Mouse (Mus musculus) CH12.LX (cell line): ENCODE results near the gene Herc4. TPM values are rescaled to one million over a fixed set of nuclear protein-coding genes. Genes with fewer than 3 reads are reported as not detected.
A peak's percentile ranks its signal among the peaks of the same experiment; 100 is the strongest.

Experiments used
- DNase-seq: peaks from one replicate; pipeline ENCODE4 v3.0.0-alpha.2; 2013; ENCODE audit errors: extremely low read depth
- H3K27ac ChIP-seq: 2 replicates; pipeline ENCODE4 v1.5.1; 2012; ENCODE audit warnings: low read depth, mild to moderate bottlenecking, control low read depth, moderate library complexity; ENCODE audit not compliant: insufficient read depth
- H3K27me3 ChIP-seq: replicated peaks from 2 replicates; pipeline ENCODE3; 2012; ENCODE audit warnings: inconsistent platforms
- H3K36me3 ChIP-seq, 2 experiments: replicated peaks in 1 of 2; 2 replicates each; pipeline versions ENCODE3 to v1.6.1; 2012; ENCODE audit warnings: inconsistent platforms in 1 of 2, low read length in 1 of 2, mild to moderate bottlenecking in 1 of 2, mixed read lengths in 1 of 2, moderate library complexity in 1 of 2; ENCODE audit not compliant: control insufficient read depth in 1 of 2, insufficient read depth in 1 of 2
- H3K4me1 ChIP-seq, 2 experiments: 2 replicates each; pipeline ENCODE4 v1.6.1; 2012; ENCODE audit warnings: inconsistent platforms in 1 of 2, moderate library complexity in 1 of 2; ENCODE audit not compliant: insufficient read depth in 2 of 2, control insufficient read depth in 1 of 2
- H3K4me2 ChIP-seq: 2 replicates; pipeline ENCODE4 v1.6.1; 2012; ENCODE audit warnings: low read depth, mild to moderate bottlenecking, control low read depth; ENCODE audit not compliant: poor library complexity, insufficient read depth, severe bottlenecking
- H3K4me3 ChIP-seq, 3 experiments: fragments of 150-350 bp in 1 of 3; sonication (generic) in 1 of 3; replicated peaks in 1 of 3; 2 replicates each; pipeline versions ENCODE3 to v1.5.1; 2011 to 2012; ENCODE audit warnings: low read depth in 2 of 3, low read length in 2 of 3, mild to moderate bottlenecking in 2 of 3, moderate library complexity in 2 of 3, control low read depth in 1 of 3, improper control_type of control experiment in 1 of 3, inconsistent platforms in 1 of 3, mixed read lengths in 1 of 3; ENCODE audit not compliant: poor library complexity in 1 of 3
- H3K79me2 ChIP-seq: replicated peaks from 2 replicates; pipeline ENCODE4 v1.6.1; 2012; ENCODE audit warnings: mild to moderate bottlenecking, moderate library complexity; ENCODE audit not compliant: control insufficient read depth, poor library complexity, insufficient read depth, severe bottlenecking; ENCODE audit errors: extremely low read depth
- H3K9ac ChIP-seq: 2 replicates; pipeline ENCODE4 v1.6.1; 2012; ENCODE audit warnings: low read depth, mild to moderate bottlenecking, control low read depth, moderate library complexity; ENCODE audit not compliant: insufficient read depth
- H3K9me3 ChIP-seq: replicated peaks from 2 replicates; pipeline ENCODE3; 2012; ENCODE audit warnings: low read length, inconsistent platforms, mixed read lengths
- BHLHE40 ChIP-seq: IDR thresholded peaks from 2 replicates; pipeline ENCODE4 v1.6.1; 2011; ENCODE audit warnings: mild to moderate bottlenecking, low read depth, low read length, improper control_type of control experiment
- CHD1 ChIP-seq: IDR thresholded peaks from 2 replicates; pipeline ENCODE4 v1.6.1; 2012; ENCODE audit warnings: low read depth, low read length, improper control_type of control experiment, inconsistent platforms
- CHD2 ChIP-seq: IDR thresholded peaks from 2 replicates; pipeline ENCODE4 v1.6.1; 2011; ENCODE audit warnings: low read length, improper control_type of control experiment
- E2F4 ChIP-seq: IDR thresholded peaks from 2 replicates; pipeline ENCODE4 v1.6.1; 2011; ENCODE audit warnings: low read depth, low read length, improper control_type of control experiment; ENCODE audit not compliant: insufficient replicate concordance
- ELF1 ChIP-seq: IDR thresholded peaks from 2 replicates; pipeline ENCODE4 v1.6.1; 2014; ENCODE audit warnings: low read depth, mild to moderate bottlenecking, inconsistent platforms, low read length, improper control_type of control experiment
- GABPA ChIP-seq: IDR thresholded peaks from 2 replicates; pipeline ENCODE4 v1.6.1; 2012; ENCODE audit warnings: low read depth, low read length, improper control_type of control experiment, inconsistent platforms; ENCODE audit not compliant: insufficient replicate concordance
- HCFC1 ChIP-seq: IDR thresholded peaks from 2 replicates; pipeline ENCODE4 v1.6.1; 2012; ENCODE audit warnings: low read depth, mild to moderate bottlenecking, inconsistent platforms, low read length, improper control_type of control experiment
- IRF4 ChIP-seq: IDR thresholded peaks from 2 replicates; pipeline ENCODE4 v1.6.1; 2014; ENCODE audit warnings: low read depth, mild to moderate bottlenecking, inconsistent platforms, low read length, improper control_type of control experiment
- JUND ChIP-seq: conservative IDR thresholded peaks from 2 replicates; pipeline ENCODE4 v1.6.1; 2011; ENCODE audit warnings: low read depth, low read length, improper control_type of control experiment
- KAT2A ChIP-seq: IDR thresholded peaks from 2 replicates; pipeline ENCODE4 v1.6.1; 2012; ENCODE audit warnings: low read length, improper control_type of control experiment, inconsistent platforms; ENCODE audit not compliant: insufficient replicate concordance
- MAFK ChIP-seq: IDR thresholded peaks from 2 replicates; pipeline ENCODE4 v1.6.1; 2011; ENCODE audit warnings: low read length, improper control_type of control experiment; ENCODE audit not compliant: insufficient replicate concordance
- MEF2A ChIP-seq: IDR thresholded peaks from 2 replicates; pipeline ENCODE4 v1.6.1; 2014; ENCODE audit warnings: low read depth, mild to moderate bottlenecking, inconsistent platforms, low read length, improper control_type of control experiment, borderline replicate concordance
- MXI1 ChIP-seq: IDR thresholded peaks from 2 replicates; pipeline ENCODE4 v1.6.1; 2011; ENCODE audit warnings: mild to moderate bottlenecking, low read depth, low read length, improper control_type of control experiment
- NRF1 ChIP-seq: IDR thresholded peaks from 2 replicates; pipeline ENCODE4 v1.6.1; 2014; ENCODE audit warnings: low read depth, mild to moderate bottlenecking, inconsistent platforms, low read length, improper control_type of control experiment, moderate library complexity
- POLR2A ChIP-seq: IDR thresholded peaks from 2 replicates; pipeline ENCODE4 v1.6.1; 2011; ENCODE audit warnings: low read depth, mild to moderate bottlenecking, improper control_type of control experiment, low read length
- POLR2AphosphoS2 ChIP-seq: IDR thresholded peaks from 2 replicates; pipeline ENCODE4 v1.6.1; 2011; ENCODE audit warnings: low read depth, low read length, improper control_type of control experiment
- RCOR1 ChIP-seq: conservative IDR thresholded peaks from 2 replicates; pipeline ENCODE4 v1.6.1; 2012; ENCODE audit warnings: low read depth, mild to moderate bottlenecking, inconsistent platforms, low read length, improper control_type of control experiment
- SMC3 ChIP-seq: IDR thresholded peaks from 2 replicates; pipeline ENCODE4 v1.6.1; 2011; ENCODE audit warnings: low read depth, low read length, improper control_type of control experiment
- UBTF ChIP-seq: IDR thresholded peaks from 2 replicates; pipeline ENCODE4 v1.6.1; 2012; ENCODE audit warnings: low read depth, mild to moderate bottlenecking, inconsistent platforms, low read length, improper control_type of control experiment, moderate library complexity
- USF2 ChIP-seq: conservative IDR thresholded peaks from 2 replicates; pipeline ENCODE4 v1.6.1; 2011; ENCODE audit warnings: low read depth, low read length, improper control_type of control experiment
- ZMIZ1 ChIP-seq: IDR thresholded peaks from 2 replicates; pipeline ENCODE4 v1.6.1; 2012; ENCODE audit warnings: low read depth, mild to moderate bottlenecking, inconsistent platforms, low read length, improper control_type of control experiment
- dilution Hi-C: fragments of 300-500 bp; cut with MboI; formaldehyde crosslinking; loops from 2 replicates; pipeline ENCODE4 v1.14.3; 2020; ENCODE audit warnings: low sequenced_read_pairs; ENCODE audit not compliant: extremely low pct_unique_long_range_greater_than_20kb, extremely low pct_ligation_motif_present
- in situ Hi-C: fragments of 300-500 bp; cut with MboI; formaldehyde crosslinking; loops from 3 replicates; pipeline ENCODE4 v1.14.3; 2019; ENCODE audit warnings: low sequenced_read_pairs, low pct_ligation_motif_present, low pct_unique_long_range_greater_than_20kb, mixed read lengths
- polyA plus RNA-seq: library from polyadenylated mRNA; unstranded; fragments of >175 nt; gene quantifications from 2 replicates; pipeline ENCODE4 v1.2.1, GENCODE M21; 2012; ENCODE audit warnings: low read depth; ENCODE audit not compliant: insufficient read length
- total RNA-seq, 2 experiments: library from RNA; depleted of rRNA; stranded (reverse); fragments of 300-350 nt in 1 of 2; fragments of >200 nt in 1 of 2; gene quantifications; 2 replicates each; pipeline ENCODE4 v1.2.3; 2012 to 2014

Gene Herc4
- total and polyA plus RNA-seq, 3 experiments: 36.6 to 96.1 (median 68.1) TPM

GRCm38 (mm10) chr10:63338914-63339643 is 95.5 kb downstream of the Herc4 start (continued):
- TF ChIP-seq JUND (no peak), RCOR1 (0 out of 2 replicates have a peak, but pooled peaks have one; percentile 32)

GRCm38 (mm10) chr10:63341351-63341750 is 97.7 kb downstream of the Herc4 start:
- in situ Hi-C loops (no loop called here), dilution Hi-C loops (no loop called here)
- Histone ChIP-seq H3K27ac (no peak overlapping the region), H3K79me2 (peaks cover 12% of the 10 kb centered on the region), H3K36me3 (peaks cover 0 to 5% of the 10 kb centered on the region in 2 experiments), H3K27me3 (peaks cover 4% of the 10 kb centered on the region), H3K4me3 (no peak overlapping the region), H3K4me2 (no peak overlapping the region), H3K9me3 (peaks cover 13% of the 10 kb centered on the region), H3K4me1 (peaks cover 0 to 15% of the 10 kb centered on the region in 2 experiments; a peak in 3 of 4 replicates), H3K9ac (no peak overlapping the region)
- DNase-seq: no peak
- no peak for TF ChIP-seq E2F4
- TF ChIP-seq ELF1: no peak
- no peak for TF ChIP-seq MAFK
- TF ChIP-seq UBTF: no peak
- TF ChIP-seq IRF4: no peak
- TF ChIP-seq CHD2: no peak
- TF ChIP-seq HCFC1: no peak

- Histone ChIP-seq H3K9me3 (peaks cover 13% of the 10 kb centered on the region), H3K27ac (no peak overlapping the region), H3K9ac (no peak overlapping the region), H3K79me2 (no peaks in the 10 kb centered on the region), H3K4me3 (no peak overlapping the region), H3K4me2 (no peak overlapping the region), H3K27me3 (peaks cover 2% of the 10 kb centered on the region), H3K36me3 (no peaks in the 10 kb centered on the region), H3K4me1 (peaks cover 3 to 5% of the 10 kb centered on the region in 2 experiments; a peak in 2 of 4 replicates)
- dilution Hi-C loops (no loop called here), in situ Hi-C loops (no loop called here)
- DNase-seq: no peak
- TF ChIP-seq ZMIZ1 (no peak), CHD1 (no peak), MAFK (no peak), NRF1 (no peak), MXI1 (no peak), GABPA (no peak), JUND (no peak), MEF2A (no peak), KAT2A (no peak), SMC3 (no peak), POLR2A (no peak), BHLHE40 (no peak), USF2 (no peak), POLR2AphosphoS2 (no peak)
Observed at GRCm38 (mm10) chr10:63344751-63345150, 101.1 kb downstream of the Herc4 start.
